Mouse (Mus musculus): ENCODE measurements at regions not wholly inside any gene's neighbourhood (a gene's known extent, or its start where the extent isn't known, plus 50 kb on each side); places are given as distances from the start of the nearest gene placed in this dataset.

DNA sequence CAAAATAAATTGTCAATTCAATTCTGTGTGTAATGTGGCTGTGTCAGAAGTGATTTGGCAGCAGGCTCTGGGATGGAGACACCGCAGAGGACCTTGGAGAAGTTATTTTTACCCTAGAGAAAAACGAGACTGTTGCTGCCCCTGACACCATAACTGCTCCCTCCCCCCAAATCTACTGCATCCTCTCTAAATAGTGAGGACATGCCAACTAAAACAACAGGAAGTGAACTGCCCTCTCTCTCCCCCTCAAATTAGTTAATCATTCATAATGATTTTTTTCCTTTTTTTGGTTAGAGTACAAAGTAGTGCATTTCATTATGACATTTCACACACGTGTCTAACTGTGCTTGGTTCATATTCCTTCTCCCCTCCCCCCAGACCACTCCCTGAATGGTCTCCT lies 55.6 kb upstream of the Pias1 start:
- no peak for DNase-seq (ENCODE audit: low spot score)

DNA sequence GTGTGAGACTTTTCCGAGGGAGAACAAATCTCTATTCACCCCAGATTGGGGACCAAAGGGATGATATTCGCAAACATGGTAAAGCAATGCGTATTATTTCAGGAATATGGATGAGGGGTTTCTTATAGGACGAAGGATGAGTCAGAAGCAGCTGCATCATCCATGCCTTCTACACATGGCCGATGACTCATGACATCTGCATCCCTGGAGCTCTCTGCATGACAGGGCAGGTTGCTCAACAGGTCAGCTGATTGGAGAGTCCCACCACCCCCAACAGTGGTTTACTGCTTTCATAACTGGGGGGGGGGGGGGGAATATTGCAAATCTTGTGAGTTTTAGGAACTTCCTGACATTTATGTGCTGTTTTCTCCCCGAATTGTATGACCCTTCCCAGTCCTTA lies 50.3 kb upstream of the Pias1 start:
- DNase-seq (ENCODE audit: low spot score), result no peak

Data from left cerebral cortex, adult 11 months (tissue).